Mouse (Mus musculus) liver, adult 2 months (tissue): ENCODE measurements at regions not wholly inside any gene's neighbourhood (a gene's known extent, or its start where the extent isn't known, plus 50 kb on each side); places are given as distances from the start of the nearest gene placed in this dataset.

Source experiments
- CTCF ChIP-seq: fragments of 200-500 bp; IDR thresholded peaks from 2 replicates; pipeline ENCODE4 v1.5.1; 2011; ENCODE audit warnings: low read depth, low read length, control low read depth
- POLR2A ChIP-seq: fragments of 200-500 bp; IDR thresholded peaks from 2 replicates; pipeline ENCODE4 v1.6.1; 2011; ENCODE audit warnings: low read length, control low read depth; ENCODE audit not compliant: insufficient read depth; ENCODE audit errors: extremely low read depth

DNA sequence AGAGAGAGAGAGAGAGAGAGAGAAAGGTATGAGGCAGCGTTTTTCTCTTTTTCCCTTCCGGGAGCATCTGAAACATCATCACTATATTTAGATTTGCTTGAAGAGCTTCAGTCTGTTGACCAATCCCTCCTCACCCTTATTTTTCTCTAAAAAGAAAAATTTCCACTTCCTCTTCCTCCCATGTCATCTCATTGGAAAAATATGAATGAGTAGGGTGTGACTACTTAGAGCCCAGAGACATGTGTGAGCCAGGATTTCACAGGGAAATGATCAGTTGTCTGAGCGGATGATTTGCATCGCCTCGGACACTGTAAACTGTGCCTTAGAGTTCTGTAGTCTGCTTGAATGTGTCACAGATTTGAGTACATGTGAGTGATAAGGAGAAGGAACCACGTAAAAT lies 111.3 kb upstream of the Ptger4 start:
- TF ChIP-seq CTCF (no peak), POLR2A (no peak)
